Mouse (Mus musculus) CD4-positive, CD25-positive, alpha-beta regulatory T cell, adult 4 months (primary cell): ENCODE data around the gene Lrrn3. TPM values are rescaled to one million over a fixed set of nuclear protein-coding genes. Genes with fewer than 3 reads are reported as not detected.

ENCODE experiments used
- ATAC-seq: one replicate; pipeline ENCODE4 v1.8.0; 2017
- polyA plus RNA-seq, 2 experiments: library from polyadenylated mRNA; unstranded; fragments of 100-300 nt; shearing (Covaris generic); gene quantifications; one replicate each; pipeline ENCODE4 v1.2.1; 2017

The Lrrn3 gene
- polyA plus RNA-seq, 2 experiments from 2014 or later = 4.1 to 4.6 TPM

DNA sequence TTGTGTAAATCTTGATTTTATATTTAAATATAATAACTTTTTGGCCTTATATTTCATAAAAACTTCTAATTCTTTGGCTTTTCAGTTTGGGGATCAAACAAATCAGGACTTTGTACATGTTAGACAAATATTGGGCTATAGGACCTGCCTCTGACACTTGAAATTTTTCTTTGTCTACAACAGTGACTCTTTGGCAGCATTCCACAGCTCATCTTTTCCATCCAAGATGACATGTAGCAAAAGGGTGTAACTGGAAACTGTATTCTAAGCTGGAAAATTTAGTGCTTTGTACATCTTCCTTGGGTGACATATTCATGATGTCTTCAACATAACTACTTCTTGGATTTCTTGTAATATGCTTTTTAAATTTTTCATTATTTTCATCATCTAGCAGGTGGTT is 57.4 kb downstream of the Lrrn3 start:
- ATAC-seq = no peak

DNA sequence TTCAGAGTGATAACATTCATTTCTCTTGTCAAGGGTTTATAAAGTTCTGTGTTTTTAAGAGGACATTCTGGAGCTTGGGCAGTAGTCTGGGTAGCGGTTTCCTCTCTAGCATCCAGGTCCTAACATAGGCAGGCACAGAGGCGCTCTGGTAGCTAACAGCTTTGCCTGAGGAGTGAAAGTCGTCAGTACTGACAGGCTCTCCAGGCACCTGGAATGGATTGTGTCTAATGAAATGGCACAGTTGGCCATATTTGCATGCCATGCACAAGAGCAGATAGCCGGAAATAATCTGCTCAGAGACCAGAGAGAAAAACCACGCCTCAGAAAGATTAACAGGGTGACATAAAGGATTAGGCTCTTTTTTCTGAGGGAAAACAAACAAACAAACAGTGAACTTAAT is 58.8 kb downstream of the Lrrn3 start:
- no peak for ATAC-seq

- no peak for ATAC-seq
These were observed 61.0 kb downstream of the Lrrn3 start for GRCm38 (mm10) chr12:41425101-41425679.

DNA sequence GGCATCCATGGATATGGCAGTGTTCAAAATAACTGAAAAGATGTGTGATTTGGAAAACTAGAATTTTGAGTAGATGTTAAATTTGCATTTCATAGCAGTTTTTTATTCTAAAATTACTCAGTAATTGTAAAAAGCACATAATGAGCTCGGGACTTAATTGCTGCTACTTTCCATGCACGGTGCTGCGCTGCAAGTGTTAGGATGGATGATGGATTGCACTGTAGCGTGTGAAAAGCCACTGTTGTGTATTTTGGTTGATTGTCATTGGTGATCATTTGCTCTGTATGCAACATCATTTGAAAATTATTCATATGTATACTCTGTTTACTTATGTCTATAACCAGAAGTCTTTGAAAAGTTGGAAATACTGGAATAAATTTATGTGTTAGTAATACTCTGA is 68.3 kb downstream of the Lrrn3 start:
- no peak for ATAC-seq

GRCm38 (mm10) chr12:41417099-41417498 is 69.1 kb downstream of the Lrrn3 start:
- no peak for ATAC-seq

- ATAC-seq = no peak
These were observed 69.6 kb downstream of the Lrrn3 start for GRCm38 (mm10) chr12:41416635-41417034.

DNA sequence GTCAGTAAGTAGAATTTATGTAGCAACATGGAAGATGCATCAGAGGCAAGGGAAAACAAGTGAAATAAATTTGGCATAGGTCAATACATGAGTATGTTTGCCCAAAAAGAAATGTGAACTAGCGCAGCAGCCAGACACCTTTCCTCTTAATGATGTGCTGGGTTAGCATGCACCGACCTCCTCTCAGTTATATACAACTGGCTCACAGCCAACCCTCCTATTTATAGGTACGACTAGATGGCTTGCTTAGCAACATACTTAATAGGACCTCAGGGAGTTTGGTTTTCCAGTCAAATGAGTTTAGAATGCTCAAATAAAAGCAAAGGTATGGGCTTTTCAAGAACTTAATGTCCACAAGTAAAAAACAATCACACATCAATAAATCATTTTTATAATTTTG is 76.8 kb downstream of the Lrrn3 start:
- no peak for ATAC-seq

DNA sequence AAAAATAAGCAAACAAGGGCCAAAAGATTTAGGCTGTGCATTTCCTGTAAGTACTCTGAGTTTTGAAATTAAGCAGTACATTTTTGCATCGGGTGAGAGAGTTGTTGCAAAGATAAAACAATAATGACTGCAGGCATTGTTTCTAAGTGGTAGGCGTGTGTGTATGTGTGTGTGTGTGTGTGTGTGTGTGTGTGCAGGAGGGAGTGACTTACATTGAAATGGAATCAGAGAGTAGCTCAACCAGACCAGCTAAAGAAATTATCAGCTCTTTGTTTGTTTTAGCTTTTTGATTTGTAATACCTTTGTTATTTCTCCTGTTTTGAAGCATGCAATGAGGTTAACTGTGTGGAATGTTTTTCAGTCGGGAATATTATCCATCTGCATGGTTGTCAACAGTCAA is 84.3 kb downstream of the Lrrn3 start:
- ATAC-seq = no peak
